Mouse (Mus musculus) hindbrain, embryonic 11.5 days (tissue): ENCODE data around the gene Rbbp5. TPM values are rescaled to one million over a fixed set of nuclear protein-coding genes. Genes with fewer than 3 reads are reported as not detected.

Source experiments
- ATAC-seq: fragments of 200-750 bp; cut with Nextera tagmentation; 2 replicates; pipeline ENCODE4 v1.8.0; 2017; ENCODE audit warnings: mild to moderate bottlenecking, moderate TSS enrichment, moderate library complexity; ENCODE audit not compliant: low FRiP score
- DNase-seq: peaks from one replicate; pipeline ENCODE4 v3.0.0-alpha.2; 2015; ENCODE audit warnings: low spot score
- H3K27ac ChIP-seq: fragments of 300-500 bp; sonication (generic); 2 replicates; pipeline ENCODE4 v1.5.1; 2014; ENCODE audit warnings: mild to moderate bottlenecking, low read depth, low read length
- H3K27me3 ChIP-seq: fragments of 300-500 bp; sonication (generic); 2 replicates; pipeline ENCODE4 v1.6.1; 2014; ENCODE audit warnings: mild to moderate bottlenecking, low read length, moderate library complexity, mixed read lengths; ENCODE audit not compliant: control insufficient read depth, insufficient read depth
- H3K36me3 ChIP-seq: fragments of 300-500 bp; sonication (generic); 2 replicates; pipeline ENCODE4 v1.6.1; 2014; ENCODE audit warnings: mild to moderate bottlenecking, low read length, moderate library complexity, mixed read lengths; ENCODE audit not compliant: control insufficient read depth, insufficient read depth
- H3K4me1 ChIP-seq: fragments of 300-500 bp; sonication (generic); replicated peaks from 2 replicates; pipeline ENCODE4 v1.6.1; 2014; ENCODE audit warnings: low read length, mixed read lengths; ENCODE audit not compliant: control insufficient read depth, insufficient read depth
- H3K4me2 ChIP-seq: fragments of 300-500 bp; sonication (generic); replicated peaks from 2 replicates; pipeline ENCODE4 v1.6.1; 2014; ENCODE audit warnings: mild to moderate bottlenecking, low read depth, low read length
- H3K4me3 ChIP-seq: fragments of 300-500 bp; sonication (generic); 2 replicates; pipeline ENCODE4 v1.5.1; 2014; ENCODE audit warnings: low read depth, low read length
- H3K9ac ChIP-seq: fragments of 300-500 bp; sonication (generic); 2 replicates; pipeline ENCODE4 v1.6.1; 2014; ENCODE audit warnings: low read depth, low read length
- H3K9me3 ChIP-seq: fragments of 300-500 bp; sonication (generic); 2 replicates; pipeline ENCODE4 v1.6.1; 2016; ENCODE audit warnings: low read length; ENCODE audit not compliant: control insufficient read depth
- WGBS: fragments of 180-500 bp; shearing (Covaris S2); extraction: QIAGEN DNeasy Blood & Tissue Kit; methylation state at CpG from one replicate; pipeline ENCODE4 v1.1.7; 2014; 5-methylcytosine and 5-hydroxymethylcytosine counted together
- polyA plus RNA-seq: library from polyadenylated mRNA; unstranded; fragments of >200 nt; fragmentation: Nextera tagmentation; extraction: Ambion mirVana; gene quantifications from 2 replicates; pipeline ENCODE4 v1.2.1, GENCODE M21; 2014

Gene Rbbp5
- polyA plus RNA-seq, 1 experiment from 2014 or later, result 58.5 TPM

DNA sequence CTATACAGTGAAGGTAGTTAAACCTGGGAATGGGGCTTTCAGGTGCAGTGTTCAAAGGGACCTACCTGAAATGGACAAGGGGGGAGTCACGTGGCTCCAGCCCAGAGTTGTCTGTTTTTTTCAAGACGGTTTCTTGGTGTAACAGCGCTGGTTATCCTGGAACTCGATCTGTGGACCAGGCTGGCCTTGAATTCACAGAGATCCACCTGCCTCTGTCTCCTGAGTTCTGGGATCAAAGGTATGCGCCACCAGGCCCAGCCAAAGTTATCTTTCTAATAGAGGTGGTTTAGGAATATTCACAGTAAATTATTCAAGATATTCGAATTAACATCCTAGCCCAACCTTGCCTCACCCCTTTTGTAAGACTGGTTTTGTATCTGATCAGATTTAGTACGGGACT is 29.5 kb downstream of the Rbbp5 start:
- Histone ChIP-seq H3K27ac (no peak overlapping the region), H3K4me1 (no peaks in the 10 kb centered on the region), H3K4me2 (no peak overlapping the region), H3K4me3 (no peak overlapping the region), H3K27me3 (no peaks in the 10 kb centered on the region), H3K9ac (no peak overlapping the region), H3K36me3 (0 out of 2 replicates have a peak, but pooled peaks cover 2% of the 10 kb centered on the region), H3K9me3 (no peaks in the 10 kb centered on the region)
- DNase-seq (no peak), ATAC-seq (no peak)
- 96% methylated on average over 7 of the region's 7 CpGs for WGBS

DNA sequence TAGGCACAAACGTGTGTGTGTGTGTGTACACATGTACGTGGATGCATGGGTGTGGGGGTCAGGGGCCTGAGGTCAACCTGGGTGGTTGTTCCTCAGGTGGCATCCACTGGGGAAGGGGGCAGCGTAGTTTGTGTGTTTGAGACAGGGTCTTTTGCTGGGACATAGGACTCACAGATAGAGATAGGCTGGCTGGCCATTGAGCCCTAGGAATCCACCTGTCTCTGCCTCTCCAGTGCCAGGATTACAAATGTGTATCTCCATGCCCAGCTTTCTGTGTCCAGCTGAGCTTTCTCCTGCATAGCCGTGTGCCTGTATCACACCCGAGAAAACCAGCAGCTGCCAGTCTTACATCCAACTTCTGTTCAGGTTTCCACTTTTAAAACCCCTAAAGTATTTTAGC is 32.6 kb downstream of the Rbbp5 start:
- ATAC-seq, result no peak
- WGBS, result 90% methylated on average over 5 of the region's 5 CpGs
- H3K27me3 ChIP-seq, result no peaks in the 10 kb centered on the region
- H3K9me3 ChIP-seq, result no peaks in the 10 kb centered on the region
- no peak overlapping the region for H3K9ac ChIP-seq
- no peaks in the 10 kb centered on the region for H3K36me3 ChIP-seq
- DNase-seq, result no peak
- H3K4me3 ChIP-seq, result no peak overlapping the region
- H3K4me1 ChIP-seq, result no peaks in the 10 kb centered on the region
- no peak overlapping the region for H3K4me2 ChIP-seq
- no peak overlapping the region for H3K27ac ChIP-seq

DNA sequence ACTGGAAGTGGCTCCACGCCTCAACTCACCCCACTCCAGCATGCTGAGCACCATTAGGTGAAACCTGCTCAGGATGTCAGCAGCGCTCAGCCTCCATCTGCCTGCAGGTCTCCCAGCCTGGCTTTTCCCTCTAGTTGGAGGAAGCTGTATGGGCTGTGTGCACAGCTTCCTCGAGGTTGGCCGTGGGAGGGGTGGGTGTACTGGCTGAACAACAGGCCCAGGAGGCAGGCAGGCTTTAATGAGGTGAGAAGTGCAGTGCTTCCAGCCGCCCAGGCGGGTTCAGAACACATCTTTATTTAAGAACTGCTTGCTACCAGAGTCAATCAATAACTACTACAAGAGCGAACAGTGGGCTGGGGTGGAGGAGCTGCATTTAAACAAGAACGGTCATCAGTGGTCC is 34.4 kb downstream of the Rbbp5 start:
- peak; percentile 39; the same call in 1 of the 2 replicates for ATAC-seq
- DNase-seq, result no peak
- 50% methylated on average over 8 of the region's 8 CpGs for WGBS

DNA sequence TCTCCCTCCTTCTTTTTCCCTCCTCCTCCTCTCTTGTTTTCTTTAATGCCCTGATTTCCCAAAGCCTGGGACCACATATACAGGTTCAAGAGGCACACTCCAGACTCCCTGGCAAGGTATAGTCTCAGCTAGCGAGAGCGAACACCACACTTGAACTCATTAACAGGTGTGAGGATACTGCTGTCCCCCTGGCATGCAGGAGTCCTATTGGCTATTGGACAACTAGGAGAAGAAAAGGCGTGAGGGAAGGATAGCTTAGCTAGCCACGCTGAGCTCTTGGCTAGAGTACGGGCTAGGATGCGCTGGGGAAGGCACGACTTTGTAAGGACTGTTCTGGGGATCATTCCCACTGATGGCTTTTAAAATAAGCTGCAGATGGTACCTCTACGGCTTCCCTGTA is 34.9 kb downstream of the Rbbp5 start:
- H3K36me3 ChIP-seq, result no peaks in the 10 kb centered on the region
- no peak overlapping the region for H3K4me2 ChIP-seq
- WGBS, result 81% methylated on average over 8 of the region's 8 CpGs
- no peak for DNase-seq
- H3K27me3 ChIP-seq, result no peaks in the 10 kb centered on the region
- no peak overlapping the region for H3K4me3 ChIP-seq
- no peak for ATAC-seq
- no peak overlapping the region for H3K27ac ChIP-seq
- no peaks in the 10 kb centered on the region for H3K9me3 ChIP-seq
- no peak overlapping the region for H3K9ac ChIP-seq
- no peaks in the 10 kb centered on the region for H3K4me1 ChIP-seq

More for the DNA sequence above, 34.4 kb downstream of the Rbbp5 start:
- no peaks in the 10 kb centered on the region for H3K36me3 ChIP-seq
- no peak overlapping the region for H3K9ac ChIP-seq
- no peaks in the 10 kb centered on the region for H3K4me1 ChIP-seq
- no peaks in the 10 kb centered on the region for H3K27me3 ChIP-seq
- no peak overlapping the region for H3K4me3 ChIP-seq
- H3K9me3 ChIP-seq, result no peaks in the 10 kb centered on the region
- H3K4me2 ChIP-seq, result no peak overlapping the region
- no peak overlapping the region for H3K27ac ChIP-seq

DNA sequence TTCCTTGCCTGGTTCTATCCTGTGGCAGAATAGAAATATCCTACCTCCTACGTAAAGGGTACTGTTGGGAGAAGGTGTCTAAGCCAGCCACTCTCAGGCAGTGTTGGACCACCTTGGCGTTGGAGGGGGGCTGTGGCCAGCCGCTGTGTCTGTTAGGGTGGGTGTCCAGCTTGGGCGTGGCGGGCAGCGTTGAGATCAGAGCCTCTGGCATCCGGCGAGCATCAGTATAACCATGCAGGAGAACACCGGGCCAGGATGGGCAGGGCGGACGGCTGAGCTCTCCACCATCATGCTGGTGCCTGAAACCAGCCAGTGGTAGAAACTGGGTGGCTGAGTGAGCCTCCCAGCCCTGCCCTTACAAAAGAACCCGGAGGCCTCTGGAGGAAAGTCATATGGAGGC is 38.2 kb downstream of the Rbbp5 start:
- 93% methylated on average over 12 of the region's 12 CpGs for WGBS
- Histone ChIP-seq H3K27me3 (no peaks in the 10 kb centered on the region), H3K36me3 (no peaks in the 10 kb centered on the region), H3K27ac (no peak overlapping the region), H3K4me2 (no peak overlapping the region), H3K9ac (no peak overlapping the region), H3K9me3 (no peaks in the 10 kb centered on the region), H3K4me3 (no peak overlapping the region), H3K4me1 (no peaks in the 10 kb centered on the region)
- DNase-seq, result no peak
- ATAC-seq, result no peak

DNA sequence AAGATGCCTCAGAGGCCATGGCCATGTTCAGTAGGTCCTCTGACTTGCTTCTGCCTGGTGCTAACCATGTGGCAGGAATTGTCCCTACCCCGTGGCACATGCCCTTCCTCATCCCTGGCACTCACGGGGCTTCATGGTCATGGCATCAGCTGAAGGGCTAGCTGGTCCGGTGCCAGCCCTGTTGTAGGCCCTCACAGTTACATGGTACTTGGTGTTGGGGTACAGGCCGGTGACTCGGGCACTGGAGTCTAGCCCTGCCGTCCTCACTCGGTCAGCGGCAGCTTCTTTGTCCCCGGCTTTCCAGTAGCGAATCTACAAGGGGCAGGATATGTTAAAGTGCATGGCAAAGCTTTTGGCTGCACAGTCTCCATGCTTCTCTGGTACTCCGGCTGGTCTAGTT is 39.6 kb downstream of the Rbbp5 start:
- no peaks in the 10 kb centered on the region for H3K4me1 ChIP-seq
- no peak for DNase-seq
- H3K4me3 ChIP-seq, result no peak overlapping the region
- no peaks in the 10 kb centered on the region for H3K27me3 ChIP-seq
- no peaks in the 10 kb centered on the region for H3K9me3 ChIP-seq
- H3K9ac ChIP-seq, result no peak overlapping the region
- ATAC-seq, result no peak
- H3K4me2 ChIP-seq, result no peak overlapping the region
- no peak overlapping the region for H3K27ac ChIP-seq
- no peaks in the 10 kb centered on the region for H3K36me3 ChIP-seq
- 96% methylated on average over 11 of the region's 11 CpGs for WGBS

DNA sequence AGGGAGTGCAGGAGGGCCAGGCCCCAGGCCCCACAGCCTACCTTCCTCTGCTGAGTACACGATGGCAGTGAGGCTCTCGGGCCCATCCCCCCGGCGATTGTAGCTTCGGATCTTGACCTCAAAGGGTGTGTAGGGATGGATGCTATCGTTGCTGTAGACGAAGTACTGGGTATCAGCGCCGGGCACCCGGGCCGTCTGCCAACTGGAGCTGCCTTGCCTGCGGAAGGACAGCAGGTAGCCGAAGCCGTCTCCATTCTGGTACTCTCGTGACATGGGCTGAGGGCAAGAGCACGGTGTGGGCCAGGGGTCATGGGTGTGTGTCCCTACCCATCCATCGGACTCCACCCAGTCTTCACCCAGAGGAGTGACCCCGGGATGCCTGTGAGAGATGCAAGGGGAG is 41.5 kb downstream of the Rbbp5 start:
- Histone ChIP-seq H3K36me3 (no peaks in the 10 kb centered on the region), H3K4me3 (no peak overlapping the region), H3K9ac (no peak overlapping the region), H3K27me3 (no peaks in the 10 kb centered on the region), H3K4me2 (no peak overlapping the region), H3K27ac (no peak overlapping the region), H3K4me1 (no peaks in the 10 kb centered on the region), H3K9me3 (no peaks in the 10 kb centered on the region)
- DNase-seq, result no peak
- 89% methylated on average over 18 of the region's 18 CpGs for WGBS
- ATAC-seq, result no peak

DNA sequence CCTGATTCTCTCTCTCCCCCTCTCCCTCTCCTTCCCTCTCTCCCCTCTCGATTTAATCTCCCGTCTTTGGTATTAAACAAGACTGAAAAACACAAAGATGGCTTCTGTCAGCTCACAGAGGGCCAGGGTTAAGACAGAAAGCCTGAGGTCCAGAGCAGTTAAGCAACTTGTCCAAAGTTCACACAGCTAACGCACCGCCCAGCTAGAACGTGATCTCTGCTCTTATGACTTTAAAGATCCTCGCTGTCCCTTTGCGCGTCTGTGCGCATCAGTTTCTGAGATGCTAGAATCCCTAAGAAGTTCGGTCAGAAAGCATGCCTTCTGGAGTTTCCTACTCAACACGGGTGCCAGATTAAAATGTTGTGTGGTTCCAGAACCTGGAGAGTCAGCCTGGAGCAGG is 42.6 kb downstream of the Rbbp5 start:
- Histone ChIP-seq H3K27me3 (no peaks in the 10 kb centered on the region), H3K36me3 (no peaks in the 10 kb centered on the region), H3K9me3 (no peaks in the 10 kb centered on the region), H3K4me2 (no peak overlapping the region), H3K9ac (no peak overlapping the region), H3K4me1 (no peaks in the 10 kb centered on the region), H3K27ac (no peak overlapping the region), H3K4me3 (no peak overlapping the region)
- ATAC-seq (no peak), DNase-seq (no peak)
- 91% methylated on average over 11 of the region's 11 CpGs for WGBS

DNA sequence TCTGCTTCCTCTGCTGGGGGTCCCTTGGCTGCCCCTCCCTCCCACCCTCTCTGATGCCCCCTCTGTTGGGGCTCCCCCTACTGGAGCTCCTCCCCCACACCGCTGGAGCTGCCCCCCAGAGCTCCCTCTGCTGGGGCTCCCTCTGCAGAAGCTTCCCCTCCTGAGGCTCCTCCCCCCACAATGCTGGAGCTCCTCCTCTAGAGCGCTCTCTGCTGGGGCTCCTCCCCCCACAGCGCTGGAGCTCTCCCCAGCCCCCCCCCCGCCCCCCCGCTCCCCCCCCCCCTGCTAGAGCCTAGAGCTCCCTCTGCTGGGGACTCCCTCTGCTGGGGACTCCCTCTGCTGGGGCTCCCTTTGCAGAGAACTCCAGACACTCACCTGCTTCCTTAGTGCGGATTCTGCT is 43.6 kb downstream of the Rbbp5 start:
- Histone ChIP-seq H3K9me3 (no peaks in the 10 kb centered on the region), H3K4me1 (no peaks in the 10 kb centered on the region), H3K27ac (no peak overlapping the region), H3K4me3 (no peak overlapping the region), H3K4me2 (no peak overlapping the region), H3K36me3 (no peaks in the 10 kb centered on the region), H3K9ac (no peak overlapping the region), H3K27me3 (no peaks in the 10 kb centered on the region)
- DNase-seq (peak; percentile 48), ATAC-seq (peak; percentile 55; the same call in 1 of the 2 replicates)
- 43% methylated on average over 2 of the region's 6 CpGs for WGBS
